Mouse (Mus musculus): ENCODE results near the gene Lce6a. TPM values are rescaled to one million over a fixed set of nuclear protein-coding genes. Genes with fewer than 3 reads are reported as not detected.

Gene Lce6a
- polyA plus RNA-seq, 1 experiment from 2014 or later = not detected

DNA sequence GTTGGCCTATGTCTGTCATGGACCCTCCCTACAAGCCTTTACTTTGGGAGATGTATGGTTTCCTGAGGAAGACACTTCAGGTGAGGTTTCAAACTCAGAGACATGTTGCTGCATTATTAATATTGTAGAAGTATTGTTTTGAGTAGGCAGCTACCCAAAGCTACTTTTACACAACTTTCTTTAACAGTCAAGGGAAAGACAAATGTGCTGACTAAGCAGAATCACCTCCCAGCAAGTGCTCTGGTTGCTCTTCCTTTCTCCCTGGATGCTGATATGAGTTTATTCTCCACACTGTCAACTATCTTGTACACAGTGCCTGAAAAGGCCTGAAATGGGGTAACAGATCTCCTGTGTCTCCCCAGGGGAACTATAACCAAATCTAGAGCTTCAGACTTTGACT is 21.5 kb downstream of the Lce6a start:
- no peaks in the 10 kb centered on the region for H3K9me3 ChIP-seq (replicated peaks)
- no peaks in the 10 kb centered on the region for H3K36me3 ChIP-seq
- no peak for ATAC-seq (ENCODE audit: insufficient number of reproducible peaks, low FRiP score)

DNA sequence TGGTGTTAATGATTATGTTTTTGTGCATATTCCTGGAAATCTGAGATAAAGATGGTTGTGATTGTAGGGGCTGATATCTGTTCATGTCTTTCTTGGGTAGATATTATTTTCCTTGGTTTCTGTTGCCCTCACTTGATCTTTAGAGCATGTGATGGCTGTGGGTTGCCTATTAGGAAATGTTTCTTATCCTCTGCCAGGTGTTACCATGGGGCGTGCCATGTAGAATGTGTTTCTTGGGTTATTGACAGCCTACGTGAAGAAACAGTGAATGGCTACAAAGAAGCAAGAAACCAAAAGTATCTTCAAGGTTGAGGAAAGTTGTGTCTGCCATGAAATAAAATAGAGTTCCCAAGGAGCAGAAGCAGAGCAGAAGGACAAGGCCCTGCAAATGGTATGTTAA is 23.0 kb downstream of the Lce6a start:
- 88% methylated on average over 2 of the region's 2 CpGs for WGBS
- Histone ChIP-seq H3K27ac (ENCODE audit: poor library complexity, severe bottlenecking) (no peak overlapping the region), H3K4me3 (no peak overlapping the region), H3K9me3 (replicated peaks) (no peaks in the 10 kb centered on the region), H3K4me1 (replicated peaks) (no peaks in the 10 kb centered on the region), H3K36me3 (no peaks in the 10 kb centered on the region), H3K27me3 (replicated peaks) (no peaks in the 10 kb centered on the region), H3K9ac (no peak overlapping the region), H3K4me2 (no peak overlapping the region)
- no peak for ATAC-seq (ENCODE audit: insufficient number of reproducible peaks, low FRiP score)

More for the DNA sequence above, 21.5 kb downstream of the Lce6a start:
- Histone ChIP-seq H3K4me1 (replicated peaks) (no peaks in the 10 kb centered on the region), H3K4me2 (no peak overlapping the region), H3K27ac (ENCODE audit: poor library complexity, severe bottlenecking) (no peak overlapping the region), H3K27me3 (replicated peaks) (no peaks in the 10 kb centered on the region), H3K9ac (no peak overlapping the region), H3K4me3 (no peak overlapping the region)

DNA sequence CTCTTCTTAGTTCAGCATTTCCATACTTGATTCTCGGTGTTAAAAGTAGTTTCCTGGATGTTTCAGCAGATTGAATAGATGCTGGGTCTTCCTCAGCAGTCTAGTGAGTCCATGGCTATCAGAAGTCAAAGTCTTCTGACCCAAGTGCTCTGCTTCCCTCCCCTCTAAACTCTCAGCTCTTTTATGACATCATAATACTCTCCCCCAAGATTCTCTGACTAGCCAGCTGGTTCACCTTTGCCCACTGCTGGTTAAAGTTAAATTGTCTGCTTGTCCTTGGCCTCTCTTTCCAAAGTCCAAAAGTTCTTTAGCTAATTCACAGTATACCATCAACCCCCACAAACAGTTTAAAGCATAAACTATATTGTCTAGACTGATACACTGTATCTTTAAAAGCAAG is 32.6 kb downstream of the Lce6a start, which contains the start of gene Smcp:
TSS of gene Smcp (minus strand) at position 140 of the 400 bp plus-strand sequence.
- ATAC-seq (ENCODE audit: insufficient number of reproducible peaks, low FRiP score) = no peak
- no peaks in the 10 kb centered on the region for H3K4me1 ChIP-seq (replicated peaks)
- no peaks in the 10 kb centered on the region for H3K27me3 ChIP-seq (replicated peaks)

DNA sequence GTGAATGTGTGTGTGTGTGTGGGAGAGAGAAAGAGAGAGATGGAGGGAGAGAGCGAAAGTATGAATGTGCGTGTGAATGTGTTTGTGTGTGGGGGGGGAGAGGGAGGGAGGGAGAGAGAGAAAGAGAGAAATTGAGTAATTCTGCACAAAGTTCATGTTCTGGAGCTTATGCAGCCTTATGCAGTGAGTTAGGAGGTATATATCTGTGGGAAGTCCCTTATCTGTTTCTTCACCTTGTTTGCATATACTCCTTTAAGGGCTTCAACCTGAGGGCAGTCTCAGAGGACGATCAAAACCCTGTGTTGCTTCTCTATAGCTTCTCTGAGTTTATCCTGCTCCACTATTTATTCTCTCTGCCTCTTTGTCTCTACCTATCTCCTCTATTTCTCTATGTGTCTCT is 34.3 kb downstream of the Lce6a start:
- Histone ChIP-seq H3K9me3 (replicated peaks) (no peaks in the 10 kb centered on the region), H3K27me3 (replicated peaks) (no peaks in the 10 kb centered on the region), H3K4me3 (no peak overlapping the region), H3K36me3 (no peaks in the 10 kb centered on the region), H3K4me2 (no peak overlapping the region), H3K27ac (ENCODE audit: poor library complexity, severe bottlenecking) (no peak overlapping the region), H3K9ac (no peak overlapping the region), H3K4me1 (replicated peaks) (no peaks in the 10 kb centered on the region)
- whole genome bisulfite sequencing = 64% methylated on average over 3 of the region's 3 CpGs
- no peak for ATAC-seq (ENCODE audit: insufficient number of reproducible peaks, low FRiP score)

More for the DNA sequence above, 32.6 kb downstream of the Lce6a start, which contains the start of gene Smcp:
- no peak within 1 kb of the TSS for H3K4me3 ChIP-seq
- H3K9ac ChIP-seq = no peak within 1 kb of the TSS
- no peak within 1 kb of the TSS for H3K27ac ChIP-seq (ENCODE audit: poor library complexity, severe bottlenecking)
- WGBS = 56% methylated on average over 1 of the region's 1 CpGs
- H3K9me3 ChIP-seq (replicated peaks) = no peaks in the 10 kb centered on the region
- H3K4me2 ChIP-seq = no peak within 1 kb of the TSS
- no peaks in the 10 kb centered on the region for H3K36me3 ChIP-seq

DNA sequence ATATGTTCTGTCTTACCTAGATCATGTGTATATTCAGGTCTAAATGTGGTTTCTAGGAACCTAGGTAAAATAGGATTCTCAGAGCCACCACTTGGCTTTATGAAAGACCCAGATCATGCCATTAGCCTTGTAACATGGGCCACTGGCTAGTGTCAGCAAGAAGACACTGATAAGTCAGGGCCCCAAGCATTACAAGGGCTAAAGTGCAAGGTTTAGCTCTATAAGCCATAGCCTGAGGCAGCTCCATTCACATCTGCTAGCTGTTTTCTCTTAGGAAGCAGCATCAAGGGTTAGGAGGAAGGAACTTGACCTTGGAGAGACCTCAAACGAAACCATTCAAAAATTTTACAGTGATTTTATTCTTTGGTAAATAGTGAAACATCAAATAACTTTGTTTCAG is 36.4 kb downstream of the Lce6a start:
- ATAC-seq (ENCODE audit: insufficient number of reproducible peaks, low FRiP score) = no peak
- H3K27ac ChIP-seq (ENCODE audit: poor library complexity, severe bottlenecking) = no peak overlapping the region
- H3K9me3 ChIP-seq (replicated peaks) = no peaks in the 10 kb centered on the region
- 63% methylated on average over 1 of the region's 1 CpGs for WGBS
- H3K36me3 ChIP-seq = no peaks in the 10 kb centered on the region
- H3K27me3 ChIP-seq (replicated peaks) = no peaks in the 10 kb centered on the region
- no peak overlapping the region for H3K4me2 ChIP-seq
- no peaks in the 10 kb centered on the region for H3K4me1 ChIP-seq (replicated peaks)
- no peak overlapping the region for H3K9ac ChIP-seq
- no peak overlapping the region for H3K4me3 ChIP-seq

DNA sequence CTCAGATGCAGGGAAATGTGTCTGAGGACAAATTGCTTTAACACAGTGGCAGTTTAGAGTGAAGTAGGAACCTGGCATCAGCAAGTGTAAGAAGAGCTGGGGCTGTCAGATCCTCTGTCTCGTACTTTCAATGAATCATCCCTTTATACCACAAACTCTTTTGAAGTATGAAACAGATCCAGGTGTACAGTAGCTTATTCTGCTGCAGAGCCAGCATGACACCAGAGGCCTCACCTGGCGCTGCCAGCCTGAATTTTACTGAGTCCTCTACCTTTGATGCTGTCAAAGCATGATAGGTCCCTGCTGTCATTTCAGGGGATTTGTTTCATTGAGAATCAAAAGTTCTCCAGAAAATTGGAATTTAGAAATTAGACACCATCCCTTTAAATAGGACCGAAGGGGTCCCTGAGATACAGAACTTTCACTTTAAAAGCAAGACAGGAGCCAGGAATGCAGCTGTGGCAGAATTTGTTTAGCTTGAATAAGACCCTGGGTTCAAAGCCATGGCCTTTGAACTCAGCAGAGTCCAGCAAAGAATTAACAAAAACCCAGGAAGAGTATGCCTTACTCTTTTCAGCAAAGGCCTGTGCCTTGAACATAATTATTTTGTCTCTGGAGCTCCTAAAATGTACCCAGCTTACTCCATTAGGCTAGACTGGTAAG is 38.2 kb downstream of the Lce6a start:
- no peak overlapping the region for H3K27ac ChIP-seq (ENCODE audit: poor library complexity, severe bottlenecking)
- no peak for ATAC-seq (ENCODE audit: insufficient number of reproducible peaks, low FRiP score)
- no peak overlapping the region for H3K4me2 ChIP-seq
- H3K9ac ChIP-seq = no peak overlapping the region
- H3K4me3 ChIP-seq = no peak overlapping the region
- 65% methylated on average over 3 of the region's 3 CpGs for WGBS
- no peaks in the 10 kb centered on the region for H3K4me1 ChIP-seq (replicated peaks)
- no peaks in the 10 kb centered on the region for H3K27me3 ChIP-seq (replicated peaks)
- H3K36me3 ChIP-seq = no peaks in the 10 kb centered on the region
- H3K9me3 ChIP-seq (replicated peaks) = no peaks in the 10 kb centered on the region

DNA sequence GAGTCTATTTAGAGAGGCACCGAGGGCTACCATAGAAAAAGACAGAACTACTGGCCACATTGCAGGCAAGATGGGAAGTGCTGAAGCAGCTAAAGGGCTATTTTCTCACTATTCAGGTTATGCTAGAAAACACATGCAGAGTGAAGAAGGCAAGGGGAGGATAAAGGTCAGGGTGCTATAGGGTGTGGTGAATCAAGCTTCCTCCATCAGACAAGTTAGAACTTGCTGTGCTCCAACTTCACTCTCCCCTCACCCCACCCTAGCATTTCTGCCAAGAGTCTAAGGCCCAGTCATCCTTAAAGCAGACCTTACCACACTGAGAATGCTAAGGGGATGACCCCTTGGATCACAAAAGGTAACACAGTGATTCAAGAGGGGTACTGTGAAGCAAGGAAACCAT is 42.0 kb downstream of the Lce6a start:
- no peak overlapping the region for H3K27ac ChIP-seq (ENCODE audit: poor library complexity, severe bottlenecking)
- no peak for ATAC-seq (ENCODE audit: insufficient number of reproducible peaks, low FRiP score)
- no peaks in the 10 kb centered on the region for H3K4me1 ChIP-seq (replicated peaks)
- no peak overlapping the region for H3K9ac ChIP-seq
- 79% methylated on average over 1 of the region's 1 CpGs for WGBS
- H3K27me3 ChIP-seq (replicated peaks) = no peaks in the 10 kb centered on the region
- H3K4me2 ChIP-seq = no peak overlapping the region
- H3K36me3 ChIP-seq = no peaks in the 10 kb centered on the region
- H3K4me3 ChIP-seq = no peak overlapping the region
- H3K9me3 ChIP-seq (replicated peaks) = no peaks in the 10 kb centered on the region

DNA sequence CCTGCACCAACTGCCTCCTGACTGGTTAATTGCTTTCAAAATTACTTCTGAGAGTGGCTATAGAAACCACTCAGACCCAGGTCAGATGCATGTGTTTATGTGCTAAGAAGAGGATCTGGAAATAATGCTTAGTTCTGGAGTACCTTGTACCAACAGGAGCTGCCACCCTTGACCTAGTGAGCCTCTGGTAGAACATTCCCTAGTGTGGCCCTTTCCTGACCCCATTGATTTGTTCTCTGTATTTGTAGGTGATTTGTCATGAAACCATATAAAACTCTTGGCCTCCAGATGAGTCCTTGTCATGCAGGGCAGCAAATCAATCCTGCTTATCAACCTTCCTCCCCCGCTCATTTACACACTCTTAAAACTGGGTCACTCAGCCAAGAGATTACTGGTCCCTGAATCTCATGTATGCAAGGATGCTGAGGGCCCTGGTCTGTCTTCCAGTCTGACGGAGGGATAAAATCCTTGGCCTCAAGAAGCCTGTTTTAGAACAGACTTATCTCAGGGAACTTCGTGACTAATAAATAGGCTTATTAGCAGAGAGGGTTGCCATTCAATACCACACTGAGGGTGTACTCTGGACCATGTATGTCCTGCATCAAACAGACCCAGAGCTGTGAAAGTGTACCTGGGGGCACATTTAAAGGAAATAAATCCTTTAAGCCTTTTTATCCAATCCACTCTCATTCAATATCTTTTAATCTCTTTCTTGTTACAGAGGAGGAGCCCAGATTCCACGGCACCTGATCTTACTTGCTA is 42.6 kb downstream of the Lce6a start:
- 53% methylated on average over 4 of the region's 4 CpGs for WGBS
- Histone ChIP-seq H3K9me3 (replicated peaks) (no peaks in the 10 kb centered on the region), H3K4me3 (no peak overlapping the region), H3K4me2 (no peak overlapping the region), H3K36me3 (no peaks in the 10 kb centered on the region), H3K4me1 (replicated peaks) (no peaks in the 10 kb centered on the region), H3K27me3 (replicated peaks) (no peaks in the 10 kb centered on the region), H3K27ac (ENCODE audit: poor library complexity, severe bottlenecking) (no peak overlapping the region), H3K9ac (no peak overlapping the region)
- ATAC-seq (ENCODE audit: insufficient number of reproducible peaks, low FRiP score) = no peak

DNA sequence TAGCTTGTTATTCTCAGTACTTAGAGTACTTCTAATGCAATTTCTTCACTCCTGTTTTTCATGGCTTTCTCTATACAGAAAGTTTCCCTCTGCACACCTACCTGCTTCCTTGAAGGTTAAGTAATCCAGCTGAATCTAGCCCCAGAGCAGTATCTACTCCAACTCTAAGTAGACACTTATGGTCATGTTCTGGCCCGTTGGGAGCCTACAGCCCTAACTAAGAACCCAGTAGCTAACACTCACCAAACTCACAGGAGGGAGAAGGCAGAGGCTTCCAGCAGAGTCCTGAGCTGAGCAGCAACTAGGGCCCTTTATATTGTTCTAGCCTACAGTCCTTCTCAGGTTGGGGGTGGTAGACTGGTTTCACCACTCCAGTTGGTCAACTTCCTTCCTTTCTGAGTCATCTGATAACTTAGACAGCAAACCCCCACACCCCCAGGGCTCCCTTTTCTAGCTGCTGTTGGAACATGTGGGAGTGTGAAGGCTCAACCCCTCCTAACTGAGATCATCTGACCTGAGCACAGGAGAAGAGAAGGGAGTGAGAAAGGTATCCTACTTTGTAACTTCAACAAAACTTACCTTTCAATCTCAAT is 47.9 kb downstream of the Lce6a start, which contains the start of gene Ivl:
TSS of gene Ivl (minus strand) at position 287 of the 593 bp plus-strand sequence.
- no peak within 1 kb of the TSS for H3K4me3 ChIP-seq
- H3K9ac ChIP-seq = no peak within 1 kb of the TSS
- no peaks in the 10 kb centered on the region for H3K36me3 ChIP-seq
- no peak for ATAC-seq (ENCODE audit: insufficient number of reproducible peaks, low FRiP score)
- H3K4me2 ChIP-seq = no peak within 1 kb of the TSS
- 54% methylated on average over 1 of the region's 1 CpGs for WGBS
- no peaks in the 10 kb centered on the region for H3K9me3 ChIP-seq (replicated peaks)
- no peaks in the 10 kb centered on the region for H3K27me3 ChIP-seq (replicated peaks)
- H3K4me1 ChIP-seq (replicated peaks) = 0 out of 2 replicates have a peak, but pooled peaks cover 4% of the 10 kb centered on the region
- H3K27ac ChIP-seq (ENCODE audit: poor library complexity, severe bottlenecking) = no peak within 1 kb of the TSS

DNA sequence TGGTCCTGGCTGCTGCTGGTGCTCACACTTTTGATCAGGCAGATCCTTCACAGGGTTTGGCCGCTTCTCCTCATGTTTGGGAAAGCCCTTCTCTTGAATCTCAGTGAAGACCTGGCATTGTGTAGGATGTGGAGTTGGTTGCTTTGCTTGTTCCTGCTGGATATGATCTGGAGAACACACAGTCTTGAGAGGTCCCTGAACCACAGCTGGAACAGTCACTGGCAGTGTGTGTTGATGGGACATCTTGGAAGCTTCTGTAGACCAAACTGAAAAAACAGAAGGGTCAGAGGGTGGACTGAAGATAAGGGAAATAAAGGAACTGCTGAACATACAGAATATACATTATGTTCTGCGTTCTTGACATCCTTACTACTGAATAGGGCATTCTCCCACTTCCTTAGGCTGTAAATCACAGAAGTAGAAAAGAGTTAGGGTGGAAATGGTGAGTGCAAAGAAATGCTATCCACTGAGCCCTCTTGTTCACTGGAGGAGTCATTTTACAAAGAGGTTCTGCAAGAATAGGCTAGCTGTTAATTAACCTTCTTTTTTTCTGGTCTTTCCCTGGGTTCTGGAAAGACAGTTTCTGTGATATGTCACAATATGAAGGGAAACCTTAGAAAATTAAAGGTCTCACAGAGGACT is 48.8 kb downstream of the Lce6a start:
- Histone ChIP-seq H3K27ac (ENCODE audit: poor library complexity, severe bottlenecking) (no peak overlapping the region), H3K9me3 (replicated peaks) (no peaks in the 10 kb centered on the region), H3K4me3 (no peak overlapping the region), H3K36me3 (no peaks in the 10 kb centered on the region), H3K4me2 (no peak overlapping the region), H3K27me3 (replicated peaks) (no peaks in the 10 kb centered on the region), H3K4me1 (replicated peaks) (0 out of 2 replicates have a peak, but pooled peaks cover 4% of the 10 kb centered on the region), H3K9ac (no peak overlapping the region)
- no peak for ATAC-seq (ENCODE audit: insufficient number of reproducible peaks, low FRiP score)
- 52% methylated on average over 2 of the region's 2 CpGs for WGBS

Data from heart, embryonic 12.5 days (tissue).